Mouse (Mus musculus) kidney, adult 18-20 months (tissue): ENCODE results near the gene Rcbtb1.
"Not testable (repeated sequence)": the region's sequence is repeated elsewhere in the genome, so short reads cannot be mapped to it uniquely, and the experiment has no call there.

ENCODE experiments used
- DNase-seq: peaks from one replicate; pipeline ENCODE4 v3.0.0; 2021

The Rcbtb1 gene

GRCm38 (mm10) chr14:59200711-59201603 lies at the start of gene Rcbtb1:
TSS of gene Rcbtb1 (plus strand) at chr14:59201209.
- DNase-seq, result peak; percentile 96

GRCm38 (mm10) chr14:59155589-59155988 lies 45.4 kb upstream of the Rcbtb1 start:
- DNase-seq, result peak; percentile 9

- peak; percentile 42 for DNase-seq
Measured at GRCm38 (mm10) chr14:59157016-59157698, 43.9 kb upstream of the Rcbtb1 start.

GRCm38 (mm10) chr14:59178649-59179048 lies 22.4 kb upstream of the Rcbtb1 start, which contains the start of gene Gm5142:
TSS of gene Gm5142 (minus strand) at chr14:59178749.
- DNase-seq, result no peak

- no peak for DNase-seq
Measured at GRCm38 (mm10) chr14:59182732-59183131, 18.3 kb upstream of the Rcbtb1 start.

GRCm38 (mm10) chr14:59185514-59185913 lies 15.5 kb upstream of the Rcbtb1 start:
- DNase-seq, result no peak

GRCm38 (mm10) chr14:59186121-59186520 lies 14.9 kb upstream of the Rcbtb1 start:
- no peak for DNase-seq

GRCm38 (mm10) chr14:59201604-59202215 lies 701 bp downstream of the Rcbtb1 start:
- no peak for DNase-seq

GRCm38 (mm10) chr14:59205461-59205860 lies 4.5 kb downstream of the Rcbtb1 start:
- DNase-seq, result no peak

- no peak for DNase-seq
Measured at GRCm38 (mm10) chr14:59205976-59206583, 5.1 kb downstream of the Rcbtb1 start.

GRCm38 (mm10) chr14:59209003-59209402 lies 8.0 kb downstream of the Rcbtb1 start:
- DNase-seq, result no peak

- DNase-seq, result no peak
Measured at GRCm38 (mm10) chr14:59209816-59210215, 8.8 kb downstream of the Rcbtb1 start.

GRCm38 (mm10) chr14:59219241-59219640 lies 18.2 kb downstream of the Rcbtb1 start:
- DNase-seq, result no peak

GRCm38 (mm10) chr14:59226240-59226639 lies 25.2 kb downstream of the Rcbtb1 start:
- no peak for DNase-seq

- DNase-seq, result no peak
Measured at GRCm38 (mm10) chr14:59229822-59230221, 28.8 kb downstream of the Rcbtb1 start.

- DNase-seq, result no peak
Measured at GRCm38 (mm10) chr14:59230331-59230966, 29.4 kb downstream of the Rcbtb1 start.

- DNase-seq, result no peak
Measured at GRCm38 (mm10) chr14:59232003-59232402, 31.0 kb downstream of the Rcbtb1 start.

- DNase-seq, result no peak
Measured at GRCm38 (mm10) chr14:59233635-59234034, 32.6 kb downstream of the Rcbtb1 start.

- not testable (repeated sequence) for DNase-seq
Measured at GRCm38 (mm10) chr14:59250350-59250749, 49.3 kb downstream of the Rcbtb1 start.

- not testable (repeated sequence) for DNase-seq
Measured at GRCm38 (mm10) chr14:59255861-59256260, 54.9 kb downstream of the Rcbtb1 start.

GRCm38 (mm10) chr14:59260056-59260455 lies 59.0 kb downstream of the Rcbtb1 start, which contains the start of gene Gm6904:
TSS of gene Gm6904 (minus strand) at chr14:59260216.
- DNase-seq, result peak; percentile 3

GRCm38 (mm10) chr14:59274961-59275360 lies 74.0 kb downstream of the Rcbtb1 start:
- not testable (repeated sequence) for DNase-seq
